Mouse (Mus musculus) kidney, postnatal 14 days (tissue): Measurements from ENCODE around the gene Olfr1346.

Source experiments
- DNase-seq: peaks from one replicate; pipeline ENCODE4 v3.0.0; 2022; ENCODE audit warnings: mixed read lengths

Gene Olfr1346

DNA sequence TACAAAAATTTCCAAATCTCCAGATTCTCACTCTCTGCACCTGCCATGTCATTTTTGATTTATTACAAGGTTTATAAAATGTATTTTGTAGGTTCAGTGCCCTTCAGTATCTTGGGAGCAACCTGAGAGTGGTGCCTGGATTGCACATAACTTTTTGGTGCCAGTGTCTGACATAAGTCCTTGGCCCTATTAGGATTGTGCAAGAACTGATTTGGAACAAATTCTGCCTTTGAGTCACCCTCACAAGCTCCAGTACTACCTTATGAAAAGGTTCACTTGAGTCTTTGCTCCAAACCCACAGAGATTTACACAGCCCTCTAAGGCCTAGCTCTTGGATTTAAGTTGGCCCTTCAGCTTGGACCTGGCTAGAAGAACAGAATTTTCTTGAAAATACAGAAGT, at the start of gene Olfr1346:
Gene Olfr1346, plus strand, starts transcription at position 151 of the 400 bp plus-strand sequence.
- no peak for DNase-seq

DNA sequence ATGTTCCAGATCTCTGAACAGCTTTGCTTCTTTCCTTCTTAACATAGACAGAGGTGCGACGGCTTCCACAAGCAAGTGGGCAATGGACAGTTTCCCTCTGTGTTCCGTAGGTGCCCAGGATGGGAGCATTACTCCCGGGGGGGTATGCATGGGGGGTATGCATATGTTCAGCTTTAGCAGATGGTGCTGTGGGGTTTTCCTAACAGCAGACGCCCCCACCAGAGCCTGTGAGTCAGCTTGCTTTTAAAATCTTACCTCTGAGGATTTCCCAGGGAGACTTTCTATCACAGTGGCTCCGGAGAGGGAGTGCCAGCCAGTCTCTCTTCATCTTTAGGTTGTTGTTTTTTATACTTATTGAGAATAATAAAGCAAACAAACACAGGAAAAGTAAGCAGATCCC, 47.0 kb upstream of the Olfr1346 start:
- no peak for DNase-seq

DNA sequence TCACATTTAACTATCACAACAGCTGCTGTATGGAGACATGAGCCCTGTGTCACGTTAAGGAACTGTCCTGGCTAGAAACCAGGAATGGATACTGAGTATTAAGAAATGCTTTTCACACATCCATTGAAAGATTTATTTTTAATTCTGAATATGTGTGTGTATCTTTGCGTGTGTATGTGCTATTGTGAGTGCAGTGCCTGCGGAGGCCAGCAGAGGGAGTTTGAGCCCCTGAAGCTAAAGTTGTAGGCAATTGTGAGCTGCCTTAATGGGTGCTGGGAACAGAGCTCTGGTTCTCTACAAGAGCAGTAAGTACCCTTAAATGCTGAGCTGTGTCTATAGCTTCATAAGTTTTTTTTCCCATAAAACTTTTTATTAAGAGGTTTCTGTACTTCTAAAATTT, 37.5 kb upstream of the Olfr1346 start:
- DNase-seq, result no peak

DNA sequence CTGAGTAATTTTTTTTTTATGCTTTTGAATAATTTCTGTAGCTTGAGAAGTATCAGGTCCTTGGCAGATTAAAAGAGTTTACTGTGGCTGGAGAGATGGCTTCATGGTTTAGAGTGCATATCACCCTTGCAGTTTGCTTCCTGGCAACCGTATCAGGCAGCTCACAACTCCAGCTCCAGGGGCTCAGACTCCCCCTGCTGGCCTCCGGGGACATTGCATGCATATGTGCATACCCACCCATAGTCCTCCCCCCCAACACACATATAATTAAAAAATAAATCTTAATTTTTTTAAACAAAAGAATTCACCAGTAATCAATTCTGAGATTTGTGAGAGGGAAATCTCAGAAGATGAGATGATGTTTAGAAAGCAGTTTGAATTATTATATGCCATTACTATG, 36.6 kb upstream of the Olfr1346 start:
- DNase-seq, result peak; percentile 22

DNA sequence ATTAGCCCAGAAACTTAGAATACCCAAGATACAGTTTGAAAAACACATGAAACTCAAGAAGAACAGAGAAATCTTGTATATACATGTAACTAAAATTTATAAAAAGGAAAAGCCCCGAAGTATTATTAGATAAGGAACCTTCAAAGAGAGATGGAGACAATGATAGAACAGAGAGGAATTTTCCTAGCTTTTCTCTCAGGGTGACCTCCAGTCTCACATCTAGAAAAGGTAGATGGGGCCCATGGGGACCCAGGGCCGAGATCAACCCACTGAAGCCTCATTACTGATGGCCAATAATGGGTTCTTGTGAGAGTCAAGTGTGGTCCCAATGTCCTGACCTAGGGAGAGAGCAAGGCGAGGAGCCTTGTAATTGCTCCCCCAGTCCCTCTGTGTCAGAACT, 28.5 kb upstream of the Olfr1346 start, which contains the start of gene Olfr1344:
Gene Olfr1344, plus strand, starts transcription at position 301 of the 400 bp plus-strand sequence.
- DNase-seq, result no peak

DNA sequence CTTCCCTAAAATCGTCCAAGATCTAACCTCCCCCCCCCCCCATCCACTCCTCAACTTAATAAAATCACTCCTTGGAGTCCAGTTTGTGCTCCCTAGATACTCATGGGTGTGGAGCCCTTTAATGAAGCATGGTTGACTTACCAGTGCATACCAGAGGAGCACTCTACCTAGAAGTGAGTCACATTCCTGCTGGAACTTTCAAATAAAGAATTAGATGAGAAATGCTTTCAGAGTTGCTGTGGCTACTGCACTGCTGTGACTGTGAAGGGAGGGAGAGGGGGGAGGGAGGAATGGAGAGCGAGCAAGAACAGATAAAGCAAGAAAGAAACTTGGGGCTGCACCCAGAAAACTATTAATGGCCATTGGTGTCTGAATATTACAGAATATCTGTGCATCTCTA, 25.7 kb upstream of the Olfr1346 start:
- DNase-seq, result no peak

DNA sequence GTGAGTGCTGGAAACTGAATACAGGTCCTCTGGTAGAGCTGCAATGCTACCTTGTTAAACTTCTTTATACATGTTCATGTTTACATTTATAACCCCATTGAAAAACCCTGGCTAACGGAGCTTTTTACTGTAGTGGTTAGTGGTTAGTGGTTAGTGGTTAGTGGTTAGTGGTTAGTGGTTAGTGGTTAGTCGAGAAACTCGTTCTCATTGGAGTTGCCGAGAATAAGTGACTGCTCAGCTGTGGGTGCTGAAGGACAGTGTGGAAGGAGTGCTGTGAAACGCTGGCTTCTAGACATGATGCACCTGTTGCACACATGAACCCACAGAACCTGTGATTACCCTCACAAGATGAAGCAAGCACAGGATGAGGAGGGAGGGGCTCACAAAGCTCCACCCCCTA, 19.1 kb upstream of the Olfr1346 start:
- no peak for DNase-seq

DNA sequence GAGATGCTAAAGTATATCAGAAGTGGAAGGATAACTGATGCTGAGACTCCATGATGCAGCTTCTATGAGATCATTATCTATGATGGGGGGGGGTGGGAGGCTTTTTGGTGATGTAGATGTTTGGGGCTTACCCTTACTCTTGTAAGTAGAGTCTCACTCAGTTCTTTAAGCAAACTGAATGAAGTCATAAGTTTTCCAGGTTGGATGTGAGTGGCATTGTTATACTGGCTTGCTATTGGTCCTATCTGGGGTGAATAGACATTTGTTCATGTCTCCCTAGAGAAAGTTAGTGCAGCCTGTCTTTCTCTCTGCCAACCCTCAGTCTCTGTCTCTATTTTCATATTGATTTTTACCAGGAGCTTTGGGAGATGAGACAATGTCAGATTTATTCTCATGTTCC, 11.0 kb upstream of the Olfr1346 start, which contains the start of gene Olfr1336:
Gene Olfr1336, plus strand, starts transcription at position 301 of the 400 bp plus-strand sequence.
- DNase-seq, result no peak

DNA sequence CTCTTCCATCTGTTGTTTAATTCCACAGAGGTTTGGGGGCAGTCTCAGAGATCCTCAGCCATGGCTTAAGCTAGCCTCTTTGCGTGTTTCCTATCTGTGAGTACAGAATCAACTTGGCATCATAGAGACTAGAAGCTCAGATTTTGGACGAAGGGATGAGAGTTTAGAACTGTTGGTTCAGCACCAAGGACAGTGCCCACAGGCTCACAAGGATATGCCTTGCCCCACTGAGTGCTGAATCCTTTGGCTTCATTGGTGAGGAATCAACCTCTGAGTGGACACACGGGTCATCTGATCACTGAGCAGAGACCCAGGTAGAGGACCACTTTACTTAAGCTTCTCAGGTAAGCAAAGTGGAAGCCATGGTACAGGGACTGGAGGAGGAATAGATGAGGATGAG, 10.5 kb upstream of the Olfr1346 start:
- DNase-seq, result no peak

DNA sequence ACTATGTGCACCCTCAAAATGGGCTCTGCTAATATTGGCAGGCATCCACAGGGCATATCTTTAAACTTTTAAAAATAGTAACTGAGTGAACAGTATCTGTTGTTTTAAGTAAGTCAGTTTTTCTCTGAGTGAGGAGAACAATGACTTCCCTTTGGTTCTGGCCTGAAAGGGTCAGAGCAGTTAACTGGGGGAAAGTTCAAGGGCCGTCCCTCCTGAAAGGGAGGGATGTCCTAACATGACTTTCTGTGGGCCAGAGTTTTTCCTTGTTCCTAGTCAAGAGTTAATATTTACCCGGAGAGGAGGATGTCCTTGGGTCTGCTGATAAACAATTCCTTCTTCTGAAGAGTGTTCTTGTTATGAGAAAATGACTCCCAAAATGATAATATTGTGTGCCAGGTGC, 10.7 kb downstream of the Olfr1346 start:
- peak; percentile 26 for DNase-seq

DNA sequence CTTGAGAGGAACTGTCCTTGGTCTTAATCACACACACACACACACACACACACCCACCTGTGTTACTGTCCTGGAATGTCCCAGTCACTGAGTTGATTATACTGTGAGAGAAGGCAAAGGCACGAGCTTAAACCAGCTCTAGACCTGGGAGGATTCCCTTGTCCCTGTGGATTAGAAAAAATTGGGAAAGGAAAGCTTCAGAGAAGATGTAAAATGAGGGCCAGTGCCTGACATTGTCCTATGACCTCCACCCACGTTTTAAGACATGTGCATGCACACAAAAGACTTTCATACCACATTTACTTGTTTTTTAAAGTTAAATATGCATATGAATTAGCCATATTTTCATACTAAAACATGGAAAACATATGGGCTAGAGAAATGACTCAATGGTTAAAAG, 19.9 kb downstream of the Olfr1346 start, which contains the start of gene Olfr5:
Gene Olfr5, minus strand, starts transcription at position 101 of the 400 bp plus-strand sequence.
- DNase-seq, result no peak

DNA sequence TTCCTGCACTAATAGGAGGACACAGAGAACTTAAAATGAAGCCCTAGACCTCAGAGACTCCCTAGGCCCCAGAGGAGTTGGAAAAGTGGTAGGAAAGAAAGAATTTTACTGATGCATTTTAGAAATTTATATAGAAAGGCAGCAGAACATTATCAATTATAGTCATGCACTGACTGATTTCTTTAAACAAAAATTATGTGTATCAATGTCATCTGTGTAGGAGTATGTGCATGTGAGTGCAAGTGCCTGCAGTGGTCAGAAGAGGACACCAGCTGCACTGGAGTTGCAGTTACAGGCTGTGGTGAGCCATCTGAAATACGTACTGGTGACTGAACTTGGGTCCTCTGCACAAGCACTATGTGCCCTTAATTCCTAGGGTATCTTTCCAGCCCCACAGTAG, 32.8 kb downstream of the Olfr1346 start, which contains the start of gene Olfr1347:
Gene Olfr1347, minus strand, starts transcription at position 101 of the 400 bp plus-strand sequence.
- DNase-seq, result no peak

DNA sequence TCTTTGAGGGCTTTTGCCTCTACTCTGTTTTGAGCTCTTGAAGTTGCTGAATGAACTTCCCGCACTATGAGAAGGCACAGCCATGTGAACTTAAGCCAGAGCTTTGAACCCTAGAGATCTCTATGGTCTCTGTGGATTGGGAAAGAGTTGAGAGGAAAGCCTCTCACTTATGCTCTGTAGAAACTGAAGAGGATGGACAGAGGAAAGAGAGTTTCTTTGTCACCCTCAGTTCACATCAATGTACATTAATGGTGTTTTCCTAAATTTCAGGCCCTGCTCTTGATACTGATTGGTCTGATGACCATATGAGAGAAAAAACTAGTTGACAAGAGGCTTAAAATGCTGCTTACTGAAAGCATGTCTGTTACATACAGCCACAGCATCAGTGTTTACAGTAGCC, 41.7 kb downstream of the Olfr1346 start, which contains the start of gene Olfr1348:
Gene Olfr1348, minus strand, starts transcription at position 101 of the 400 bp plus-strand sequence.
- no peak for DNase-seq

DNA sequence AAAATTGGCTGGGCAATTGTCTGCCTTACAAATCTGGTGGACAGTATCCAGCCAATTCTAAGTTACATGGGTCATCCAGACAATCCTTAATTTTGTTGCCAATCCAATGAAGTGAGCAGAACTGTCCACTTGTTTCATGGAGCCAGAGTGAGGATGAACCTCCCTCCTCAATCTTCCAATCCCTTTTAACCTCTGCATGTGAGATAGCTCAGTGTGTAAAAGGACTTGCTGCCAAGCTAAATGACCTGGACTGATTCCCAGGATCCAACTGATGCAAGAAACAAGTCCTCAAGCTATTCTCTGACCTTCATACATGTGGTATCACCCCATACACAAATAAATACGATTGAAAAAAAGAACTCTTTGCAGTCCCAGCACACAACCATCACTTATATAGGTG, 54.8 kb downstream of the Olfr1346 start:
- DNase-seq, result no peak

DNA sequence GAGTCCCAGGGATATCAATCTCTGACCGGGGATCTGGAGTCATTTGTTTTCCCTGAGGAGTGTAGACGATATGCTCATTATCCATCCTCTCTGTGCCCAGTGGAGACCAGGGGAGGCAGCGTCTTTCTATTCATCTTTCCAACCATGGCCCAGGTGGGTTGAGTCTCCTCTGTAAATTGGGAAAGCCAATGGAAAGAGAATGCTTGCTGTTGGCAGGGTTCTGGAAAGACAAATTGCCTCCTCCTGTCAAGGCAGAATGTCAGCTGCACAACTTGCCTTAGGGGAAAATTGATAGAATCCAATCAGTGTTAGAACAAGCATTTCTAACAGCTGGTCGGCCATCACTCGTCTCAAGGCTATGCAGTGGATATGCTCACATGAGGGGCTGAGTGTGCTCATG, 55.9 kb downstream of the Olfr1346 start, which contains the start of gene Olfr1349:
Gene Olfr1349, minus strand, starts transcription at position 101 of the 400 bp plus-strand sequence.
- DNase-seq, result no peak

DNA sequence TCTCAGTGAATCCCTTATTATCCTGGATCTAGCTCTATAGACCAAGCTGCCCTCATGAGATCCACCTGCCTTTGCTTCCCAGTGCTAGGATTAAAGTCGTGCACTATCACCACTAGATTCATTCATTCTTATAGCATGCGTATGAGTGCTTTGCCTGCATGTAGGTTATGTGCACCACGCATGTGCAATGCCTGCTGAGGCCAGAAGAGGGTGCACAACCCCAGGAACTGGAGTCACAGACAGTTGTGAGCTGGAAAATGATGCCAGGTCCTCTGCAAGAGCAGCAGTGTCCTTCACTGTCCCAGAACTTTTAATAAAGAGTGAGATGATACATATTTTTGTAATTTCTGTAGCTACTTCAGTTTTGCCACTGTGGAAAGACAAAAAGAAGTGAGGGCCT, 58.1 kb downstream of the Olfr1346 start:
- no peak for DNase-seq

DNA sequence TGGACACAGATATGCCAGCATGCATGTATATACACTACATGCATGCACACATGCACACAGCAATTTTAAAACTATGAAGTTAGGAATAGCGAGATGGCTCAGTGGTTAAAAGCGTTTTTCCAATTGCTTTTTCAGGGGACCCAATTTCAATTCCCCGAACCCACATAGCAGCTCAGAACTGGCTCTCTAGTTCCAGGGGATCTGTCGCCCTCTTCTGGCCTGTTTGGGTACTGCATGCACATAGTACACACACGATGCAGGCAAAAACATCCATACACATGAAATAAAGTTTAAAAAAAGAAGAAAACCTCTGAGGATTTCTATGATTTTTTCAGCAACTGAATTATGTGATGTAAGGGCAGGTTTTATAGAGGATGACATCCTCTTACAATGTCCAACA, 59.2 kb downstream of the Olfr1346 start:
- no peak for DNase-seq
